Mouse (Mus musculus) cerebellum, adult 2 months (tissue): Measurements from ENCODE around the gene Zfp326. TPM values are rescaled to one million over a fixed set of nuclear protein-coding genes. Genes with fewer than 3 reads are reported as not detected.

Experiments used
- DNase-seq, 2 experiments: peaks; one replicate each; pipeline ENCODE4 v3.0.0; 2021
- H3K27ac ChIP-seq: fragments of 200-500 bp; 2 replicates; pipeline ENCODE4 v1.5.1; 2012; ENCODE audit warnings: low read length, control low read depth, inconsistent platforms; ENCODE audit not compliant: insufficient read depth
- H3K27me3 ChIP-seq: fragments of 200-500 bp; 2 replicates; pipeline ENCODE4 v1.6.1; 2012; ENCODE audit warnings: inconsistent platforms, mild to moderate bottlenecking, low read length, moderate library complexity; ENCODE audit not compliant: control insufficient read depth, insufficient read depth
- H3K4me1 ChIP-seq: fragments of 200-500 bp; 2 replicates; pipeline ENCODE4 v1.6.1; 2011; ENCODE audit warnings: low read length; ENCODE audit not compliant: control insufficient read depth, insufficient read depth
- H3K4me3 ChIP-seq: fragments of 200-500 bp; replicated peaks from 2 replicates; pipeline ENCODE3; 2011; ENCODE audit warnings: mild to moderate bottlenecking, low read depth, low read length, control low read depth; ENCODE audit not compliant: insufficient read depth
- CTCF ChIP-seq: fragments of 200-500 bp; IDR thresholded peaks from 2 replicates; pipeline ENCODE4 v1.5.1; 2011; ENCODE audit warnings: low read depth, mild to moderate bottlenecking, control low read depth, low read length, moderate library complexity, borderline replicate concordance; ENCODE audit not compliant: insufficient read depth
- POLR2A ChIP-seq: fragments of 200-500 bp; IDR thresholded peaks from 2 replicates; pipeline ENCODE4 v1.6.1; 2011; ENCODE audit warnings: low read length, control low read depth, borderline replicate concordance; ENCODE audit not compliant: insufficient read depth
- WGBS: fragments of 180-500 bp; shearing (Covaris S2); methylation state at CpG from one replicate; pipeline ENCODE4 v1.1.7; 2018; 5-methylcytosine and 5-hydroxymethylcytosine counted together
- polyA plus RNA-seq: library from polyadenylated mRNA; depleted of rRNA; stranded (reverse); fragments of >200 nt; gene quantifications from 2 replicates; pipeline ENCODE4 v1.2.3, GENCODE M21; 2012

Gene Zfp326
- polyA plus RNA-seq, 1 experiment: 29.3 TPM

DNA sequence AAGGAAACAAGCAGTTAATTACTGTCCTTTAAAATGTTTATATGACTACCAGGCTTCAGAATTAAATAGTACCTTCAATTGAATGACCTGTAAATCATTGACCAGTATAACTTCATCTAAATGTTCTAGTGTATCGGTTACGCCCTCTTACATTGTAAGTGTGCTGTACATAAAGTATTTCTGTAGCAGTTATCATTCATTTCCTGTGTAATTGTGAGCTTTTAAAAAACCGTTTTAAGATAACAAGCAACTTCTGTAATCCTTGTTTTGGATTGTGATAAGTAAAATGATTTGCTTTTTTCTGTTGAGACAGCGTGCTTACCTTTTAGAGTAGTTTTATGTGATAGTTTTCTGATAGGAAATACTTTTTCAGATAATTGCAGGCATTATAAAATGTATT lies 11.0 kb downstream of the Zfp326 start:
- Histone ChIP-seq H3K27me3 (no peaks in the 10 kb centered on the region), H3K27ac (no peak overlapping the region), H3K4me1 (peaks cover 3% of the 10 kb centered on the region; the same call in 1 of the 2 replicates), H3K4me3 (no peak overlapping the region)
- WGBS: 93% methylated on average over 4 of the region's 4 CpGs
- TF ChIP-seq CTCF: no peak
- TF ChIP-seq POLR2A: no peak
- DNase-seq: no peak

DNA sequence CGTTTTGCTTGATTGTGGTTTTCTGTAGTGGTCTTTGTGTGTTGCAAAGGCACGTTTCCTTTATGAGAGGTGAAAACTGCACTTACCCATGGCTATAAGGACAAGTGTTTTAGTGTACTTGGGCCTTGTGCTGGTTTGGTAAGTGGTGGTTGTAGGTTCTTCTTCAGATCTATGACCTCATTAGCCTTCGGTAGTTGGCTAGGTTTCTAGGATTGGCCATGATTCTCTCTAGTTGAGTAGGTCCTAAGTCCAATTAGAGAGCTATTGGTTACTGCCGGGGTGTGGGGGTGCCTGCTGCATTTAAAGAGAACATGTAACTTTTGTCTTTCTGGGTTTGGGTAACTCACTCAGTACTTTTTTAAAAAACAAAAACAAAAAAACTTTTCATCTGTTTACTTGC lies 21.8 kb downstream of the Zfp326 start:
- no peak overlapping the region for H3K4me3 ChIP-seq
- H3K27me3 ChIP-seq: no peaks in the 10 kb centered on the region
- TF ChIP-seq POLR2A: no peak
- no peak for TF ChIP-seq CTCF
- no peaks in the 10 kb centered on the region for H3K4me1 ChIP-seq
- DNase-seq: no peak
- no peak overlapping the region for H3K27ac ChIP-seq
- 94% methylated on average over 4 of the region's 4 CpGs for WGBS

DNA sequence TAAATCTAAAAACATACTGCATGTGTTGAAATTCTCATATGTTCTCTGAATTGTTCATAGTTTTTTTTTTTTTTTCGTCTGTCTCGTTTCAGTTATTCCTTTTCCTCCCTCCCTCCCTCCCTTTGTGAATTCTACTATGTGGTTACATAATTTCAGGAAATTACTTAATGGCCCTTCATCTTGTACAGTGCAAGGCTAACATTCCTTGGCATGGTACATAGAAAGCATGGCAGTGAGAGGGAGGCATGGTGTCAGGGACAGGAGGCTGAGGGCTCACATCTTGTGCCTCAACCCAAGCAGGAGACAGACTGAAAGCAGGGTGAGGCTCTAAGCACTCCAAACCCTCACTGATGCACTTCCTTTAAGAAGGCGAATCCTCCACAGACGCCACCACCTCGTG lies 32.8 kb downstream of the Zfp326 start:
- Histone ChIP-seq H3K4me1 (no peaks in the 10 kb centered on the region), H3K27ac (no peak overlapping the region), H3K4me3 (no peak overlapping the region), H3K27me3 (no peaks in the 10 kb centered on the region)
- DNase-seq: no peak
- no peak for TF ChIP-seq POLR2A
- TF ChIP-seq CTCF: no peak
- 86% methylated on average over 5 of the region's 5 CpGs for WGBS

DNA sequence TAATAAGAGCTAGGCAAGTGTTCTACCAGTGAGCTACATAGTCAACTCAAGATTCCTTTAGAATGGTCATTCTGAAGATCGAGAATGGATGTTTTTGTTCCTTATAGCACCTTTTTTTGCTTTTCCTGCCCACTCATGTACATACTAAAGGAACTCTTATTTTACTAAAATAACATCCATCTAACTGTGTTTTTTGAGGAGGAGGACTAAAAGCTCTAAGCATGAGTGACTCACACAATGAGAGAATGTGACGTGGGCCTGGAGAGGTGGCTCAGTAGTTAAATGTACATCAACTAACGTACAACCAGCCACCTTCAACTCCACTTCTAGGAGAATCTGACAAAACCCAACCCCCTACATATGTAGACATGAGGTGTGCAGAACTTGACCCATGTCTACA lies 33.3 kb downstream of the Zfp326 start:
- Histone ChIP-seq H3K4me1 (no peaks in the 10 kb centered on the region), H3K27ac (no peak overlapping the region), H3K27me3 (no peaks in the 10 kb centered on the region), H3K4me3 (no peak overlapping the region)
- WGBS: over 99% methylated on average over 3 of the region's 3 CpGs
- TF ChIP-seq CTCF (no peak), POLR2A (no peak)
- DNase-seq: no peak

DNA sequence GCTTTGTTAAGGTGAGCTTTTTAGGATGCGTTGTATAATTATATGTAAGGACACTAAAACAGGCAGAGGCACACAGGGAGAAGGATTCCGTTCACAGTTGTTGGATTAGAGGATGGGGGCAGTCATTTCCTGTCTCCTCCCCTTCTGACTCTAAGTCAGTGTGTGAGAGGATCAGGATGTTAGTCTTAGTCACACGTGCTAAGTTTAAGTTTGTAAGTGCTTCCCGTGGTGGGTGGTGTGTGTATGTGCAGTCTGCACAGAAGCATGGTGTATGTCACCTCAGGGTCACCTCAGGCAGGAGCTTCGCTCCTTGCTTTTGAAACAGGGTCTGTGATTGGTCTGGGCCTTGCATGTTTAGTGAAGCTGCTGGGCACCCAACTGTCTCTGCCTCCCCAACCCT lies 35.1 kb downstream of the Zfp326 start:
- H3K4me1 ChIP-seq: no peaks in the 10 kb centered on the region
- WGBS: 91% methylated on average over 5 of the region's 5 CpGs
- no peak overlapping the region for H3K4me3 ChIP-seq
- no peak overlapping the region for H3K27ac ChIP-seq
- no peak for TF ChIP-seq CTCF
- H3K27me3 ChIP-seq: no peaks in the 10 kb centered on the region
- no peak for DNase-seq

DNA sequence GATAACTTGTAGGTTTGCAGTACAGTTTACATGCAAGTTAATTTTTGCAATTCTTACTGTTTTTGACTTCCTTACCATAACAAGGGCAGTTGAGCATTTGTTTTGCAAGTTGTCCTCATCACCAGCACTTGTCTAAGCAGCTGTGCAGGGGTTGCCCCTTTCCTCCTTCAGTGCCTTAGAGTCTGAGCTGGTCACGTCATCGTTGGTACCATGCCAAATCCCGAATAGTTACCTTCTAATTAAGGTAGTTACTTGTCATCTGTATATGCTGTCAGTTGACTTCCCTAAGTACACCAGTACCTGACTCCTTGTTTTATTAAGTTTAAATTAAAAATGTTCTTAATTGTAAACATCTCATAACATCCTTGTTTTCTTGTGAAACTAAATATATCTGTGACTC lies 41.0 kb downstream of the Zfp326 start:
- TF ChIP-seq CTCF (no peak), POLR2A (no peak)
- H3K27me3 ChIP-seq: no peaks in the 10 kb centered on the region
- no peak overlapping the region for H3K4me3 ChIP-seq
- no peaks in the 10 kb centered on the region for H3K4me1 ChIP-seq
- DNase-seq: no peak
- H3K27ac ChIP-seq: no peak overlapping the region
- WGBS: 83% methylated on average over 3 of the region's 3 CpGs

DNA sequence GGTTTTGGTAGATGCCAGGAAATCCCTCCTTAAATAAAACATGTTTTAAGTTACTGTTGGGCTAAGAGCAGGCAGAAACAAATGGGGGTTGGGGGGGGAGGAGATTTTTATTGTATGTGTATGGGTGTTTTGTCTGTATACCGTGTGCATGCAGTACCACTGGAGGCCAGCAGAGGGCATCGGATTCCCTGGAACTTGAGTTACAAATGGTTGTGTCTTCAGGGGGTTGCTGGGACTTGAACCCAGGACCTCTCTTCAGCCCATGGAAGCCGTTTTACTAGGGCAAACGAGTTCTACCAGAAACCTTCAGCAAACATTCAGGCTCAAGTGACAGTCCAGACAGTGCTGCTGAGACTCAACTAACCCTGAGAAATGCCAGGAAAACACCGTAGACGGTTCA lies 41.9 kb downstream of the Zfp326 start:
- no peaks in the 10 kb centered on the region for H3K4me1 ChIP-seq
- no peaks in the 10 kb centered on the region for H3K27me3 ChIP-seq
- H3K27ac ChIP-seq: no peak overlapping the region
- TF ChIP-seq POLR2A (no peak), CTCF (peak; percentile 44)
- 88% methylated on average over 6 of the region's 6 CpGs for WGBS
- H3K4me3 ChIP-seq: no peak overlapping the region
- DNase-seq: no peak

DNA sequence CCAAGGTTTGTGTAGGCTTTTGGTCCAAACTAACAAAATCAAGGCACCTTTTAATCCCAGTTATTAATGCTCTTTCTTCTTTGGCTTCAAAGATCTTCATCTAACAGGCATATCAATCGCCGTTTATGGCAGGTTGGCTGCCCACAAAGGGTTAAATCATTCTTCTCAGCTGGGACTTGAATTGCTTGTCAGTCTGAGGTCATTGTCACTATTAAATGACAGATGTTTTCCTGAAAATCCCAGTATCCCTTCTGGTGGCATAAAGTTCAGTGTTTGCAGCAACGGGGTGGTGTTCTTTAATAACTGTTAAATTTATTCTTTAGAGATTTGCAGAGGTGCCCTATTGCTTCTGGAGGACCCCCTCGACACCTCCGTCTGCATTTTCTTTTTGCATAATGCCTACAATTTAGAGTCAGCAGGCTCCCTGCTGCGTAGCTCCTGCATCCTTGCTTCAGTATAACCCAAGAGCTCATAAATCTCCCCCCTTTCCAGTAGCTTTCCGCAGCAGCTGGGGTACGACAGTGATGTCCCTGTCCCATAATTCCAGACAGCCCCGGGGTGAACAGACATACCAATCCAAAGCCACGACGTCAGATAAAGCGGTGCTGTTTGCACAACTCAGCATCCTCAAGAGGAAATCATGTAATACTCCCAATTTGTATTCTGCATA lies 46.6 kb downstream of the Zfp326 start:
- DNase-seq: no peak
- TF ChIP-seq POLR2A (no peak), CTCF (no peak)
- H3K4me1 ChIP-seq: no peaks in the 10 kb centered on the region
- 37% methylated on average over 12 of the region's 12 CpGs for WGBS
- no peak overlapping the region for H3K27ac ChIP-seq
- H3K27me3 ChIP-seq: no peaks in the 10 kb centered on the region
- H3K4me3 ChIP-seq: no peak overlapping the region
